Mouse (Mus musculus) c-Kit-positive CD71-positive TER-119-positive erythroid progenitor cells, embryonic 14.5 days (primary cell): ENCODE measurements at regions not wholly inside any gene's neighbourhood (a gene's known extent, or its start where the extent isn't known, plus 50 kb on each side); places are given as distances from the start of the nearest gene placed in this dataset.
"Not testable (repeated sequence)": the region's sequence is repeated elsewhere in the genome, so short reads cannot be mapped to it uniquely, and the experiment has no call there.

Experiments used
- DNase-seq: peaks from one replicate; pipeline ENCODE4 v3.0.0-alpha.2; 2013; ENCODE audit warnings: low spot score

GRCm38 (mm10) chr3:130819837-130820098 is 89.6 kb upstream of the Rpl34 start:
- no peak for DNase-seq

GRCm38 (mm10) chr3:130819031-130819836 is 89.0 kb upstream of the Rpl34 start:
- no peak for DNase-seq

- DNase-seq, result peak; percentile 57
Observed at GRCm38 (mm10) chr3:130818467-130819030, 88.4 kb upstream of the Rpl34 start.

GRCm38 (mm10) chr3:130809696-130810665 is 79.8 kb upstream of the Rpl34 start:
- no peak for DNase-seq

GRCm38 (mm10) chr3:130805345-130805744 is 75.1 kb upstream of the Rpl34 start:
- DNase-seq, result no peak

GRCm38 (mm10) chr3:130804327-130804662 is 74.1 kb upstream of the Rpl34 start:
- DNase-seq, result no peak

- DNase-seq, result no peak
Observed at GRCm38 (mm10) chr3:130803591-130804326, 73.6 kb upstream of the Rpl34 start.

GRCm38 (mm10) chr3:130800016-130800415 is 69.8 kb upstream of the Rpl34 start:
- DNase-seq, result no peak

GRCm38 (mm10) chr3:130797956-130798355 is 67.8 kb upstream of the Rpl34 start:
- not testable (repeated sequence) for DNase-seq

- DNase-seq, result no peak
Observed at GRCm38 (mm10) chr3:130796531-130796930, 66.3 kb upstream of the Rpl34 start.

GRCm38 (mm10) chr3:130795396-130795795 is 65.2 kb upstream of the Rpl34 start:
- DNase-seq, result no peak

GRCm38 (mm10) chr3:130794142-130794925 is 64.1 kb upstream of the Rpl34 start:
- DNase-seq, result no peak

- no peak for DNase-seq
Observed at GRCm38 (mm10) chr3:130780706-130781240, 50.6 kb upstream of the Rpl34 start.
